Mouse (Mus musculus): ENCODE results near the gene Aldh3b2. TPM values are rescaled to one million over a fixed set of nuclear protein-coding genes. Genes with fewer than 3 reads are reported as not detected.

The Aldh3b2 gene
- polyA plus RNA-seq, 1 experiment from 2014 or later, result 1.8 TPM

GRCm38 (mm10) chr19:4003641-4004040 is 31.5 kb downstream of the Aldh3b2 start:
- peaks cover 40% of the 10 kb centered on the region for H3K36me3 ChIP-seq
- no peaks in the 10 kb centered on the region for H3K27me3 ChIP-seq
- H3K4me1 ChIP-seq, result peaks cover 27% of the 10 kb centered on the region
- WGBS, result 77% methylated on average over 12 of the region's 12 CpGs
- no peak overlapping the region for H3K9ac ChIP-seq
- H3K4me3 ChIP-seq (replicated peaks), result no peak overlapping the region
- H3K4me2 ChIP-seq, result no peak overlapping the region
- H3K9me3 ChIP-seq (replicated peaks), result no peaks in the 10 kb centered on the region
- H3K27ac ChIP-seq, result no peak overlapping the region
- no peak for ATAC-seq (replicated peaks; ENCODE audit: low FRiP score)

- H3K4me1 ChIP-seq, result peaks cover 21% of the 10 kb centered on the region
- no peak overlapping the region for H3K4me2 ChIP-seq
- H3K27me3 ChIP-seq, result no peaks in the 10 kb centered on the region
- WGBS, result 85% methylated on average over 15 of the region's 15 CpGs
- H3K36me3 ChIP-seq, result peaks cover 47% of the 10 kb centered on the region
- H3K9me3 ChIP-seq (replicated peaks), result no peaks in the 10 kb centered on the region
- ATAC-seq (replicated peaks; ENCODE audit: low FRiP score), result no peak
- no peak overlapping the region for H3K9ac ChIP-seq
- no peak overlapping the region for H3K27ac ChIP-seq
- no peak overlapping the region for H3K4me3 ChIP-seq (replicated peaks)
Measured at GRCm38 (mm10) chr19:4004331-4004730, 32.2 kb downstream of the Aldh3b2 start.

GRCm38 (mm10) chr19:4005091-4005490 is 33.0 kb downstream of the Aldh3b2 start:
- 89% methylated on average over 9 of the region's 9 CpGs for WGBS
- no peaks in the 10 kb centered on the region for H3K27me3 ChIP-seq

GRCm38 (mm10) chr19:4005971-4006370 is 33.8 kb downstream of the Aldh3b2 start:
- 96% methylated on average over 8 of the region's 8 CpGs for WGBS
- no peak overlapping the region for H3K27ac ChIP-seq
- H3K4me3 ChIP-seq (replicated peaks), result no peak overlapping the region
- H3K4me2 ChIP-seq, result no peak overlapping the region
- H3K9ac ChIP-seq, result no peak overlapping the region
- no peaks in the 10 kb centered on the region for H3K27me3 ChIP-seq
- peaks cover 61% of the 10 kb centered on the region for H3K36me3 ChIP-seq
- no peak for ATAC-seq (replicated peaks; ENCODE audit: low FRiP score)
- no peaks in the 10 kb centered on the region for H3K9me3 ChIP-seq (replicated peaks)
- H3K4me1 ChIP-seq, result peaks cover 14% of the 10 kb centered on the region

More at GRCm38 (mm10) chr19:4005091-4005490, 33.0 kb downstream of the Aldh3b2 start:
- Histone ChIP-seq H3K9me3 (replicated peaks) (no peaks in the 10 kb centered on the region), H3K4me2 (no peak overlapping the region), H3K36me3 (peaks cover 54% of the 10 kb centered on the region), H3K27ac (no peak overlapping the region), H3K4me3 (replicated peaks) (no peak overlapping the region), H3K4me1 (peaks cover 15% of the 10 kb centered on the region), H3K9ac (no peak overlapping the region)
- ATAC-seq (replicated peaks; ENCODE audit: low FRiP score), result no peak

GRCm38 (mm10) chr19:4011086-4011485 is 39.0 kb downstream of the Aldh3b2 start:
- no peaks in the 10 kb centered on the region for H3K9me3 ChIP-seq (replicated peaks)
- 90% methylated on average over 5 of the region's 5 CpGs for WGBS
- no peak overlapping the region for H3K4me3 ChIP-seq (replicated peaks)
- no peak overlapping the region for H3K9ac ChIP-seq
- no peak for ATAC-seq (replicated peaks; ENCODE audit: low FRiP score)
- no peak overlapping the region for H3K27ac ChIP-seq
- peaks cover 20% of the 10 kb centered on the region for H3K4me1 ChIP-seq
- H3K4me2 ChIP-seq, result no peak overlapping the region; the same call in 1 of the 2 replicates
- H3K27me3 ChIP-seq, result no peaks in the 10 kb centered on the region
- peaks cover 48% of the 10 kb centered on the region for H3K36me3 ChIP-seq

GRCm38 (mm10) chr19:4012432-4013022 is 40.4 kb downstream of the Aldh3b2 start, which contains the start of gene Ndufv1:
Ndufv1 (minus strand) TSS chr19:4012806.
- H3K4me3 ChIP-seq (replicated peaks), result peak within 1 kb of the TSS; percentile 86
- peaks cover 34% of the 10 kb centered on the region for H3K36me3 ChIP-seq
- peak; percentile 99 for ATAC-seq (replicated peaks; ENCODE audit: low FRiP score)
- peaks cover 20% of the 10 kb centered on the region for H3K4me1 ChIP-seq
- WGBS, result under 1% methylated on average over 45 of the region's 45 CpGs
- H3K9ac ChIP-seq, result peak within 1 kb of the TSS; percentile 77
- H3K27me3 ChIP-seq, result no peaks in the 10 kb centered on the region
- no peaks in the 10 kb centered on the region for H3K9me3 ChIP-seq (replicated peaks)
- peak within 1 kb of the TSS; percentile 61 for H3K4me2 ChIP-seq
- peak within 1 kb of the TSS; percentile 77 for H3K27ac ChIP-seq

- Histone ChIP-seq H3K27me3 (no peaks in the 10 kb centered on the region), H3K4me1 (peaks cover 20% of the 10 kb centered on the region), H3K4me3 (replicated peaks) (peak overlapping the region; percentile 86), H3K36me3 (peaks cover 28% of the 10 kb centered on the region), H3K27ac (no peak overlapping the region; the same call in 1 of the 2 replicates), H3K9me3 (replicated peaks) (no peaks in the 10 kb centered on the region), H3K9ac (peak overlapping the region; percentile 45), H3K4me2 (peak overlapping the region; percentile 61)
- no peak; the same call in 1 of the 2 replicates for ATAC-seq (replicated peaks; ENCODE audit: low FRiP score)
- WGBS, result 13% methylated on average over 9 of the region's 9 CpGs
Measured at GRCm38 (mm10) chr19:4013066-4013465, 40.9 kb downstream of the Aldh3b2 start.

GRCm38 (mm10) chr19:4014802-4015201 is 42.7 kb downstream of the Aldh3b2 start:
- Histone ChIP-seq H3K9ac (no peak overlapping the region), H3K4me3 (replicated peaks) (no peak overlapping the region), H3K9me3 (replicated peaks) (no peaks in the 10 kb centered on the region), H3K36me3 (peaks cover 11% of the 10 kb centered on the region), H3K27ac (no peak overlapping the region), H3K27me3 (no peaks in the 10 kb centered on the region), H3K4me2 (no peak overlapping the region), H3K4me1 (peaks cover 32% of the 10 kb centered on the region)
- ATAC-seq (replicated peaks; ENCODE audit: low FRiP score), result no peak

GRCm38 (mm10) chr19:4015635-4016034 is 43.5 kb downstream of the Aldh3b2 start:
- Histone ChIP-seq H3K36me3 (peaks cover 3% of the 10 kb centered on the region; the same call in 1 of the 2 replicates), H3K27ac (no peak overlapping the region), H3K9me3 (replicated peaks) (no peaks in the 10 kb centered on the region), H3K4me1 (peaks cover 32% of the 10 kb centered on the region), H3K4me2 (no peak overlapping the region), H3K9ac (no peak overlapping the region), H3K4me3 (replicated peaks) (no peak overlapping the region), H3K27me3 (no peaks in the 10 kb centered on the region)
- WGBS, result 71% methylated on average over 5 of the region's 5 CpGs
- no peak for ATAC-seq (replicated peaks; ENCODE audit: low FRiP score)

GRCm38 (mm10) chr19:4017921-4018587 is 45.9 kb downstream of the Aldh3b2 start:
- no peak overlapping the region for H3K27ac ChIP-seq
- no peaks in the 10 kb centered on the region for H3K27me3 ChIP-seq
- H3K4me2 ChIP-seq, result no peak overlapping the region
- H3K9ac ChIP-seq, result no peak overlapping the region
- H3K9me3 ChIP-seq (replicated peaks), result no peaks in the 10 kb centered on the region
- WGBS, result 68% methylated on average over 10 of the region's 10 CpGs
- ATAC-seq (replicated peaks; ENCODE audit: low FRiP score), result no peak
- H3K4me1 ChIP-seq, result peaks cover 18% of the 10 kb centered on the region
- no peak overlapping the region for H3K4me3 ChIP-seq (replicated peaks)
- no peaks in the 10 kb centered on the region for H3K36me3 ChIP-seq

GRCm38 (mm10) chr19:4018743-4019583 is 46.8 kb downstream of the Aldh3b2 start:
- no peak overlapping the region for H3K4me3 ChIP-seq (replicated peaks)
- ATAC-seq (replicated peaks; ENCODE audit: low FRiP score), result peak; percentile 80
- WGBS, result 35% methylated on average over 18 of the region's 18 CpGs
- no peaks in the 10 kb centered on the region for H3K27me3 ChIP-seq
- H3K4me2 ChIP-seq, result 0 out of 2 replicates have a peak overlapping the region, but pooled peaks have one; percentile 17
- peaks cover 13% of the 10 kb centered on the region for H3K4me1 ChIP-seq
- H3K36me3 ChIP-seq, result no peaks in the 10 kb centered on the region
- H3K9me3 ChIP-seq (replicated peaks), result no peaks in the 10 kb centered on the region
- H3K9ac ChIP-seq, result no peak overlapping the region
- no peak overlapping the region for H3K27ac ChIP-seq

- Histone ChIP-seq H3K4me1 (peaks cover 13% of the 10 kb centered on the region), H3K4me2 (no peak overlapping the region), H3K4me3 (replicated peaks) (no peak overlapping the region), H3K9me3 (replicated peaks) (0 out of 2 replicates have a peak, but pooled peaks cover 3% of the 10 kb centered on the region), H3K27me3 (no peaks in the 10 kb centered on the region), H3K9ac (no peak overlapping the region), H3K27ac (no peak overlapping the region), H3K36me3 (no peaks in the 10 kb centered on the region)
- 71% methylated on average over 7 of the region's 7 CpGs for WGBS
- ATAC-seq (replicated peaks; ENCODE audit: low FRiP score), result no peak
Measured at GRCm38 (mm10) chr19:4023185-4023584, 51.1 kb downstream of the Aldh3b2 start.

Measured in kidney, embryonic 15.5 days (tissue).